Mouse (Mus musculus) CD8-positive naive resting alpha-beta T cell, adult 2 months (primary cell): ENCODE measurements around the gene Cdh4.

Experiments used
- DNase-seq, 2 experiments: peaks; one replicate each; pipeline ENCODE4 v3.0.0; 2022; ENCODE audit warnings: low read depth in 2 of 2, low spot score in 2 of 2

The Cdh4 gene

GRCm38 (mm10) chr2:179662739-179663138, 220.5 kb downstream of the Cdh4 start:
- no peak for DNase-seq

GRCm38 (mm10) chr2:179663652-179664051, 221.4 kb downstream of the Cdh4 start:
- DNase-seq, result no peak

- no peak for DNase-seq
Observed at GRCm38 (mm10) chr2:179664171-179664608, 222.0 kb downstream of the Cdh4 start.

- DNase-seq, result no peak
Observed at GRCm38 (mm10) chr2:179670689-179671088, 228.5 kb downstream of the Cdh4 start.

GRCm38 (mm10) chr2:179679866-179680265, 237.6 kb downstream of the Cdh4 start:
- DNase-seq, result no peak

- no peak for DNase-seq
Observed at GRCm38 (mm10) chr2:179681386-179681785, 239.2 kb downstream of the Cdh4 start.

- DNase-seq, result no peak
Observed at GRCm38 (mm10) chr2:179687243-179687681, 245.0 kb downstream of the Cdh4 start.

- no peak for DNase-seq
Observed at GRCm38 (mm10) chr2:179688976-179689375, 246.7 kb downstream of the Cdh4 start.

- DNase-seq, result no peak
Observed at GRCm38 (mm10) chr2:179689761-179690160, 247.5 kb downstream of the Cdh4 start.

- no peak for DNase-seq
Observed at GRCm38 (mm10) chr2:179690571-179690970, 248.3 kb downstream of the Cdh4 start.

GRCm38 (mm10) chr2:179694936-179695335, 252.7 kb downstream of the Cdh4 start:
- no peak for DNase-seq

GRCm38 (mm10) chr2:179697601-179698000, 255.4 kb downstream of the Cdh4 start:
- DNase-seq, result no peak

- no peak for DNase-seq
Observed at GRCm38 (mm10) chr2:179698196-179698985, 256.2 kb downstream of the Cdh4 start.

GRCm38 (mm10) chr2:179705043-179705442, 262.8 kb downstream of the Cdh4 start:
- DNase-seq, result no peak

- no peak for DNase-seq
Observed at GRCm38 (mm10) chr2:179705461-179705860, 263.2 kb downstream of the Cdh4 start.

- DNase-seq, result no peak
Observed at GRCm38 (mm10) chr2:179706616-179707015, 264.4 kb downstream of the Cdh4 start.

GRCm38 (mm10) chr2:179709111-179709510, 266.9 kb downstream of the Cdh4 start:
- DNase-seq, result no peak

- DNase-seq, result no peak
Observed at GRCm38 (mm10) chr2:179712690-179713089, 270.5 kb downstream of the Cdh4 start.

GRCm38 (mm10) chr2:179713326-179713725, 271.1 kb downstream of the Cdh4 start:
- no peak for DNase-seq

- no peak for DNase-seq
Observed at GRCm38 (mm10) chr2:179714145-179714544, 271.9 kb downstream of the Cdh4 start.

GRCm38 (mm10) chr2:179715375-179715774, 273.1 kb downstream of the Cdh4 start:
- no peak for DNase-seq

GRCm38 (mm10) chr2:179720366-179720765, 278.1 kb downstream of the Cdh4 start:
- DNase-seq, result no peak
